Mouse (Mus musculus) thymus, postnatal 14 days (tissue): ENCODE results near the gene Pid1.

Experiments
- DNase-seq: peaks from one replicate; pipeline ENCODE4 v3.0.0; 2021

Pid1 gene

DNA sequence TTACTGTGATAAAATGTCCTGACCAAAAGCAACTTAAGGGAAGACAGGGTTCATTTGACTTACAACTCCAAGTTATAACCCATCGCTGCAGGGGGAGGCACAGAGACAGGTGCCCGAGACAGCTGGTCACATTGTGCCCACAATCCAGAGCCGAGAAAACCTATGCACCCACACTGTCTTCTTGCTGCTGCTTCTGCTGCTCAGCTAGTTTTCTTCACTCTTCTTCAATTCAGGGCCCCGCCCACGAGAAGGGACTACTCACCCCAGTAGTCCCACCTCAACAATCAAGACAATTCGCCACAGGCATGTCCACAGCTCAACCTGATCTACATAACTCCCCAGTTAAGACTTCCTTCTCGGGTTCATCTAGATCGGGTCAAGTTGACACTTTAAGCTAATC, at the start of gene Pid1:
TSS of gene Pid1 (minus strand) at position 214 of the 400 bp plus-strand sequence.
- no peak for DNase-seq

GRCm38 (mm10) chr1:84409514-84409913, 45.5 kb upstream of the Pid1 start:
- no peak for DNase-seq

DNA sequence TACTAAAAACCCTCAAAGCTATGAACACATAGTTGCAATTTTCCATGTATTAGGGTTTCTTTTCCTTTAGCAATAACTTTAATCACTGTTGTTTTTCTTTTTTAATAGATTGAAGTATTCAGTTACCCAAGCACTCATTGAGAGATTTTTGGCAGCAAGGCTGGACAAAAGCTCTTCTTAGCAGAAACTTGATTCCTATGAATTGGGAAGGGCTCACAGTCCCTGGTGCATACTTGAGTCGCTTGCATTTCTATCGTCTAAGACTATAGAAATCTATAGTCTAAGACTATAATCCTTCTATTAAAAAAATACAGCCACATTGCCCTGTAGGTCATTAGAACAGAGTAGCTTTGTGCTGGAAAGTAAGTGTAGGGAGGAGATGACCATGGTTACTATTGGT, 44.9 kb upstream of the Pid1 start:
- DNase-seq, result no peak

DNA sequence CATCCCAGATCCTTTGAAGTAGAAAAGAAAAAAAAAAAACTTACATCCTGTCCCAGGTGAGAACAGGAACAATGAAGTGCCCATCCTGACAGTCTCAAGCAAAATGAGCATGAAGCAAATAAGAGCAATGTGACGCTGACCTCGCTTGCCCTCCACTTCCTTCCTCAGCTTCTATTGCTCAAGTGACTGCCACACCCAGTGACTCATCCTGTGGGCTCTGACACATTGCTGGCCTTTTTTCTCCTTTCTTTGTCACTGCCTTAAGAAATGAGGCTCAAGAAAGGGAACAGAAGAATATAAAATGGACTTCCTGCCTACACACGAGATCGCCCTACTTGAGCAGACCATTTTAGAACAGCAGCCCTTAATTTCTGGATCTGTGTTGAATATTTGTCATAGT, 42.9 kb upstream of the Pid1 start:
- no peak for DNase-seq

GRCm38 (mm10) chr1:84405551-84406290, 41.7 kb upstream of the Pid1 start:
- DNase-seq, result no peak

DNA sequence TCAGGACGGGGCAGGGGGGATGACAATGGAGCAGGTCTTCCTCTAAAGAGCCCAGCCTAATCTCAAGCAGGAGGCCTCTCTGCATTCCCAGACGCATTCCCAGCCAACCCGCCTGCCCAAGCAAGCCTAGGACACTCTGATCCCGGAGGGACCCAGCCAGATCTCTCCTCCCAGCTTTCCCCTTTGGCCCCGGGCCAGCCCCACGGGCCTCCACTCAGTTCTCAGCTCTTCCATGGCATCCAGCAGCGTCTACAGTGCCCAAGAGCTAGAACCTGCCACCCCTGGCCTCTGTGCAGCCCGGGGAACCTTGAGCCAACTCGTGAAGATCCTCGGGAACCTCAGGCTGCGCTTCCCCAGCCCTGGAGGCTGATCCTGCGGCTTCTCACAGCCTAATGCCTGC, 40.9 kb upstream of the Pid1 start:
- no peak for DNase-seq

GRCm38 (mm10) chr1:84402154-84402553, 38.2 kb upstream of the Pid1 start:
- DNase-seq, result no peak

GRCm38 (mm10) chr1:84399671-84400070, 35.7 kb upstream of the Pid1 start:
- DNase-seq, result no peak

DNA sequence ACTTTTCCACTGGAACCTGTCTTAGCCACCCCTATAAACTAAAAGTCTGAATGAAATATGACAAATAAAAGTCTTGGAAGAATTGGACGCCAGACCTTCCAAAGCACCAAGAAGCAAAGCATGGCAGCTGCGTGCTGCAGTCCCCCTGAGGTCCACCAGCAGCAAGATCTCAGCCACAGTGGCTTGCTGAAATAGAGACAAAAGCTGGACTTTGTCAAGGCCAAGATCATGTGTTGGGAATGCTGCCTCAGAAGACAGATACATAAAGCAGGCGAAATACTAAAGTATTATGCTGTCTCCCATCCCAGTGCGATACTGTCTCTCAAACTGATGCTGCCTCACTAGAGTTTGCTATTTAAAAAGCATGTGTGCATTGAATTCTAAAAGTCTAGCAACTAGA, 35.1 kb upstream of the Pid1 start:
- no peak for DNase-seq

GRCm38 (mm10) chr1:84396787-84397186, 32.8 kb upstream of the Pid1 start:
- DNase-seq, result no peak

DNA sequence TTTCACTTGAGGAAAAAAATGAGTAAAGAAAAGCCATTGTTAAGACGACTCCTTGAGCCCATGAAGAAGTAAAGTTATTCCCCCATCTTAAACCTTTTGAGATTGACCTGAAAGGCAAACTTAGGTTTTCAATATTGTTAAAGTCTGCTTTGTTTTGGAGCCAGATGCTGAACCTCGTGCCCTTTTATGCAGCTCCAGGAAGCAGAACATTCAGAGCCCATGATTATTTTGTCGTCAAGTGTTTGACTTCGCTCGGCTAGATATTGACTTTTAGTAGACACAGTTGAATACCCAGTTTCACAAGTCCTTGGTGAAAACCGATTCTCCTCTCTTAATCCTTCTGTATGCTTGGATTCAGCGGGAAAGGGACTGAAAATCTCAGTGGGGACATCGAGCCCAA, 31.9 kb upstream of the Pid1 start:
- DNase-seq, result no peak

GRCm38 (mm10) chr1:84390961-84391360, 27.0 kb upstream of the Pid1 start:
- DNase-seq, result no peak

DNA sequence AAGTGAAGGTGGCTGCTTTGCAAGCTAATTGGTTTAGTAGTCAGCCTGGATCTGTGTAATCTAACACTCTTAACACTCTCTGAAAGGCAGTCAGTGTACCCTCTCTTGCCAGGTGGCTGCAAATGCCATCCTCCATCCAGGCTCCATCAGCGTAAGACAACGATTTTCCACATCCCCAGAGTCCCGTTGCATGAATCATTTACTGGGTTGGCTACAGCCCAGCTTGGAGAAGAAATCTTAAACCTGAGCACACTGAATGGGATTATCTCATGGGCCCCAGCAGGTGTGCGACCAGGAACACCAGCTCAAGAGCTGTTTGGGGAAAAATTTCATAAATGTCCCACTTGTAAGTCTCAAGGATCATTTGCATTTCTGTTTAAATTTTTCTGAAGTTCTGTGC, 23.6 kb upstream of the Pid1 start:
- DNase-seq, result no peak

GRCm38 (mm10) chr1:84386481-84387146, 22.6 kb upstream of the Pid1 start:
- DNase-seq, result no peak

GRCm38 (mm10) chr1:84382709-84383108, 18.7 kb upstream of the Pid1 start:
- DNase-seq, result no peak

GRCm38 (mm10) chr1:84382064-84382463, 18.1 kb upstream of the Pid1 start:
- no peak for DNase-seq

GRCm38 (mm10) chr1:84380895-84381294, 16.9 kb upstream of the Pid1 start:
- DNase-seq, result no peak

DNA sequence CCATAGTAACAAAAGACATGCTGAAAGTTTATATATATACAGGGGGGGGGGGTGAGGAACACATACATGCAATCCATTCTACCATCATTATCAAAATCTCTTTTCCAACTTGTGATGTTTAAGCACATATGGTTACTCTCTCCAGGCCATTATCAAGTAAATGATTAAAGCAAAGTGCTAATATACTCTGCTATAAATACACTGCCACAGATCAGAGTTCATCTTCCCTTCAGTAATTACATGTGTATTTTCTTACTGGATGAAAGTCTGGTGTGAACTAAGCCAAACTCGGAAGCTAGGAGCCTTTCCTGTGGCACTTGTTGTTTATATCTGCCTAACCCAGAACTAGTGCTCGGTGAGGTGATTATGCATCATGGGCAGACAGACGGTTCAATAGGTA, 3.8 kb upstream of the Pid1 start:
- no peak for DNase-seq

DNA sequence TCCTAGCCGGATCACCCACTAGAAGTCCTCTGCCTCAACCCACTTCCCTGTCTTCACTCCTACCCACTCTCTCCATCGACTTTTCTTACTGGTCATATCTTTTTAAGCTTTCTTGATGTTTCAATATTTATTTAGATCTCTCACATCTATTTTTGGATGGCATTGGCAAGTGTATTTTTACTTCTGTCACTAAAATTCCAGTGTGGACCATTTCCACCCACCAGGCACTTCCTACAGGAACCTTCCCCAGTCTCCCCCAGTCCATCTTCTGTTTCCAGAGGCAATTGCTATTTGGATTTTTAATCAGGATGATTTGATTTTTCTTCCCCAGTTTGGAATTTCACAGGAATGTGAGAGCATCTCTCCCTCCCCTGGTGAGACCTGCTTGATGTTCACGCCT, 2.6 kb upstream of the Pid1 start:
- no peak for DNase-seq

GRCm38 (mm10) chr1:84362709-84363617, 1.0 kb downstream of the Pid1 start:
- DNase-seq, result no peak

DNA sequence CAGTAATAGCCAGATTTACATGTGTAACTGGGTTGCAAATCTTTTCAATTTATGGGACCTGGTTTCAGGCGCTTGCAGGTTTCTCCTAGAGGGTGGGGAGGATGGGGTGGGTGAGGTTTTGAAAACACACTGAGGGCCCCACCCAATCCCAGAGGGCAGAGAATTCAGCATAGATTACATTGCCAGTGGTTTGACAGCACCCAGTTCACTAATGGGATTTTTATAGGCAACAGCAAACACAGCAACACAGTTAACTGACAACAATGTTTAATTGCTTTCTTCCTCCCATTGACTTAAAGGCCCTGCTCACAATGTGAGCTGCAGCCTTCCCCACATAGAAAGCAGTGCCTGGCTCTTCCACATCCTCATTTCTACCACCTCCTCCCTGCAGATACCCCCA, 1.8 kb downstream of the Pid1 start:
- no peak for DNase-seq

GRCm38 (mm10) chr1:84361389-84361788, 2.6 kb downstream of the Pid1 start:
- DNase-seq, result no peak

GRCm38 (mm10) chr1:84359611-84360500, 4.1 kb downstream of the Pid1 start:
- DNase-seq, result no peak
